Mouse (Mus musculus) intestine, postnatal 0 days (tissue): Measurements from ENCODE around the gene Aldob. TPM values are rescaled to one million over a fixed set of nuclear protein-coding genes. Genes with fewer than 3 reads are reported as not detected.

Source experiments
- ATAC-seq: fragments of 200-750 bp; cut with Nextera tagmentation; 2 replicates; pipeline ENCODE4 v1.8.0; 2017; ENCODE audit warnings: mild to moderate bottlenecking, moderate TSS enrichment, moderate library complexity
- H3K27ac ChIP-seq: fragments of 300-500 bp; sonication (generic); 2 replicates; pipeline ENCODE4 v1.5.1; 2014; ENCODE audit warnings: mild to moderate bottlenecking, low read depth, low read length, moderate library complexity
- H3K27me3 ChIP-seq: fragments of 300-500 bp; sonication (generic); replicated peaks from 2 replicates; pipeline ENCODE4 v1.6.1; 2014; ENCODE audit warnings: low read length, mixed read lengths; ENCODE audit not compliant: control insufficient read depth, insufficient read depth
- H3K36me3 ChIP-seq: fragments of 300-500 bp; sonication (generic); 2 replicates; pipeline ENCODE4 v1.6.1; 2014; ENCODE audit warnings: mild to moderate bottlenecking, moderate library complexity; ENCODE audit not compliant: control insufficient read depth, insufficient read depth
- H3K4me1 ChIP-seq: fragments of 300-500 bp; sonication (generic); replicated peaks from 2 replicates; pipeline ENCODE4 v1.6.1; 2014; ENCODE audit warnings: antibody characterized with exemption, low read length, mixed read lengths; ENCODE audit not compliant: control insufficient read depth, insufficient read depth
- H3K4me2 ChIP-seq: fragments of 300-500 bp; sonication (generic); replicated peaks from 2 replicates; pipeline ENCODE4 v1.6.1; 2014; ENCODE audit warnings: low read depth, mild to moderate bottlenecking, moderate library complexity
- H3K4me3 ChIP-seq: fragments of 300-500 bp; sonication (generic); 2 replicates; pipeline ENCODE4 v1.5.1; 2014; ENCODE audit warnings: low read depth, low read length
- H3K9ac ChIP-seq: fragments of 300-500 bp; sonication (generic); 2 replicates; pipeline ENCODE4 v1.6.1; 2014; ENCODE audit warnings: mild to moderate bottlenecking, low read depth, low read length
- H3K9me3 ChIP-seq: fragments of 300-500 bp; sonication (generic); 2 replicates; pipeline ENCODE4 v1.6.1; 2016; ENCODE audit warnings: mixed run types; ENCODE audit not compliant: control insufficient read depth
- CTCF ChIP-seq: sonication (generic); IDR thresholded peaks from 2 replicates; pipeline ENCODE4 v1.5.1; 2016; ENCODE audit warnings: low read depth, mild to moderate bottlenecking, control low read depth, antibody characterized with exemption, moderate library complexity
- WGBS: fragments of 180-500 bp; shearing (Covaris S2); extraction: QIAGEN DNeasy Blood & Tissue Kit; methylation state at CpG from one replicate; pipeline ENCODE4 v1.1.7; 2014; 5-methylcytosine and 5-hydroxymethylcytosine counted together
- polyA plus RNA-seq: library from polyadenylated mRNA; unstranded; fragments of >200 nt; fragmentation: Nextera tagmentation; extraction: Ambion mirVana; gene quantifications from 2 replicates; pipeline ENCODE4 v1.2.1, GENCODE M21; 2015

The Aldob gene
- polyA plus RNA-seq, 1 experiment from 2014 or later, result 1,674 TPM

GRCm38 (mm10) chr4:49539665-49540064 is 9.7 kb downstream of the Aldob start:
- Histone ChIP-seq H3K4me1 (no peaks in the 10 kb centered on the region), H3K9me3 (no peaks in the 10 kb centered on the region), H3K4me2 (no peak overlapping the region), H3K27me3 (no peaks in the 10 kb centered on the region), H3K36me3 (peaks cover 66% of the 10 kb centered on the region), H3K4me3 (no peak overlapping the region), H3K27ac (no peak overlapping the region), H3K9ac (no peak overlapping the region)
- WGBS, result 67% methylated on average over 6 of the region's 6 CpGs
- no peak for ATAC-seq
- no peak for TF ChIP-seq CTCF

- WGBS, result 75% methylated on average over 4 of the region's 4 CpGs
- no peaks in the 10 kb centered on the region for H3K27me3 ChIP-seq
- H3K9me3 ChIP-seq, result no peaks in the 10 kb centered on the region
- H3K4me1 ChIP-seq, result no peaks in the 10 kb centered on the region
- ATAC-seq, result no peak
- H3K4me2 ChIP-seq, result no peak overlapping the region
- H3K27ac ChIP-seq, result no peak overlapping the region
- H3K36me3 ChIP-seq, result peaks cover 43% of the 10 kb centered on the region
- no peak overlapping the region for H3K4me3 ChIP-seq
- TF ChIP-seq CTCF, result no peak
- no peak overlapping the region for H3K9ac ChIP-seq
Observed at GRCm38 (mm10) chr4:49536671-49537070, 12.7 kb downstream of the Aldob start.

GRCm38 (mm10) chr4:49535675-49536294 is 13.6 kb downstream of the Aldob start:
- 90% methylated on average over 4 of the region's 4 CpGs for WGBS
- no peak overlapping the region for H3K27ac ChIP-seq
- H3K27me3 ChIP-seq, result no peaks in the 10 kb centered on the region
- no peak for TF ChIP-seq CTCF
- H3K4me1 ChIP-seq, result no peaks in the 10 kb centered on the region
- H3K36me3 ChIP-seq, result peaks cover 43% of the 10 kb centered on the region
- H3K4me3 ChIP-seq, result no peak overlapping the region
- ATAC-seq, result peak; percentile 20; the same call in 1 of the 2 replicates
- H3K9me3 ChIP-seq, result no peaks in the 10 kb centered on the region
- H3K9ac ChIP-seq, result no peak overlapping the region
- no peak overlapping the region for H3K4me2 ChIP-seq

DNA sequence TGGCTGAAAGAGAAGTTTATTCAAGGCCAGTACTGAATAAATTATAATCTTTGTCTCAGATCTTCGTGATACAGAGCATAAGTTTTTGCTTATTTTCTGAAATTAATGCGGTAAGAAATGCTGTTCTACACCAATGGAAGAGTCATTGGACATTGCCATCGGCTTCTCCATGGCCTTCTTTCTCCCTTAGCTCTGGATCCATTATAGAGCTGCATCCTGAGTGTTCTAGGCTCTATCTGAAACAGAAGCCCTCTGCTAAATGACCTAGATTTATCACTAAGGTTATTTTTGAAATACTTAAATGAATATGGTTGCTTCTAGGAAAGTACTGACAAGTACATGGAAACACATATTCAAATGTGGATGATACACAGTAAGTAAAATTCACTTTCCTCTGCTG is 14.3 kb downstream of the Aldob start:
- H3K9ac ChIP-seq, result no peak overlapping the region
- H3K4me3 ChIP-seq, result no peak overlapping the region
- H3K27ac ChIP-seq, result no peak overlapping the region
- ATAC-seq, result no peak
- H3K27me3 ChIP-seq, result no peaks in the 10 kb centered on the region
- no peak for TF ChIP-seq CTCF
- H3K9me3 ChIP-seq, result peaks cover 7% of the 10 kb centered on the region
- H3K36me3 ChIP-seq, result peaks cover 44% of the 10 kb centered on the region
- WGBS, result 90% methylated on average over 3 of the region's 3 CpGs
- H3K4me1 ChIP-seq, result no peaks in the 10 kb centered on the region
- no peak overlapping the region for H3K4me2 ChIP-seq

DNA sequence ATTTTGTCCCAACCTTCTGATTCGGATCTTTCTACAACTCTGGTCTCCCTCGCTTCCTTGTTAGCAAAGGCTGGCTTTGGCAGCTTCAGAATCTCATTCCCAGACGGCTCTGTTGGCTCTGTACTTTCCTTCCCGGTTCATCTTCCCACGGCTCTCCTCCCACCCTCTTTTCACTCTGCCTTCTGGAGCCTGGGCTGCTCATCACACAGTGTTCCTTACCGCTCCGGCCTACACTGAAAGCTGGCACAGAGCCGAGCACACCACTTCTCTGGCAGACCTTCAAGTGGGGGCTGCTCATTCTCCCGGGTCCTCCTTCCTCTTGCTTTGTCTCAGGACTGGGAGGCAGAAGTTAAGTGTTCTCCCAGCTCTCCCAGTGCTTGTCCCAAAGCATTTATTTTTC is 26.8 kb downstream of the Aldob start:
- no peak overlapping the region for H3K4me3 ChIP-seq
- H3K9ac ChIP-seq, result no peak overlapping the region
- WGBS, result 70% methylated on average over 9 of the region's 9 CpGs
- TF ChIP-seq CTCF, result no peak
- no peak for ATAC-seq
- no peaks in the 10 kb centered on the region for H3K9me3 ChIP-seq
- H3K36me3 ChIP-seq, result peaks cover 4% of the 10 kb centered on the region; the same call in 1 of the 2 replicates
- no peaks in the 10 kb centered on the region for H3K27me3 ChIP-seq
- H3K4me1 ChIP-seq, result peaks cover 4% of the 10 kb centered on the region; the same call in 1 of the 2 replicates
- H3K4me2 ChIP-seq, result no peak overlapping the region
- no peak overlapping the region for H3K27ac ChIP-seq

GRCm38 (mm10) chr4:49521346-49521745 is 28.0 kb downstream of the Aldob start:
- peak; percentile 38 for TF ChIP-seq CTCF
- Histone ChIP-seq H3K4me3 (peak overlapping the region; percentile 75), H3K9me3 (no peaks in the 10 kb centered on the region), H3K4me1 (peaks cover 4% of the 10 kb centered on the region; the same call in 1 of the 2 replicates), H3K4me2 (peak overlapping the region; percentile 86), H3K27me3 (no peaks in the 10 kb centered on the region), H3K9ac (peak overlapping the region; percentile 31), H3K36me3 (peaks cover 11% of the 10 kb centered on the region; the same call in 1 of the 2 replicates), H3K27ac (no peak overlapping the region)
- peak; percentile 57 for ATAC-seq
- WGBS, result 1% methylated on average over 17 of the region's 17 CpGs
